Mouse (Mus musculus) liver, adult 2 months (tissue): ENCODE measurements around the gene Fbh1.
A peak's percentile ranks its signal among the peaks of the same experiment; 100 is the strongest.

Experiments used
- CTCF ChIP-seq: fragments of 200-500 bp; IDR thresholded peaks from 2 replicates; pipeline ENCODE4 v1.5.1; 2011; ENCODE audit warnings: low read depth, low read length, control low read depth
- POLR2A ChIP-seq: fragments of 200-500 bp; IDR thresholded peaks from 2 replicates; pipeline ENCODE4 v1.6.1; 2011; ENCODE audit warnings: low read length, control low read depth; ENCODE audit not compliant: insufficient read depth; ENCODE audit errors: extremely low read depth

- 0 out of 2 replicates have a peak, but pooled peaks have one; percentile 32 for TF ChIP-seq POLR2A
- TF ChIP-seq CTCF, result peak; percentile 30
Measured at GRCm38 (mm10) chr2:11778087-11778823, 873 bp upstream of the Fbh1 start.
